Mouse (Mus musculus): Measurements from ENCODE around the gene Efcab9. TPM values are rescaled to one million over a fixed set of nuclear protein-coding genes. Genes with fewer than 3 reads are reported as not detected.

The Efcab9 gene
- not detected in 2 replicates for total RNA-seq (2014; rRNA removed)
- not detected in 2 replicates for polyA plus RNA-seq (2015; fragmentation: Nextera tagmentation; extraction: Ambion mirVana)

DNA sequence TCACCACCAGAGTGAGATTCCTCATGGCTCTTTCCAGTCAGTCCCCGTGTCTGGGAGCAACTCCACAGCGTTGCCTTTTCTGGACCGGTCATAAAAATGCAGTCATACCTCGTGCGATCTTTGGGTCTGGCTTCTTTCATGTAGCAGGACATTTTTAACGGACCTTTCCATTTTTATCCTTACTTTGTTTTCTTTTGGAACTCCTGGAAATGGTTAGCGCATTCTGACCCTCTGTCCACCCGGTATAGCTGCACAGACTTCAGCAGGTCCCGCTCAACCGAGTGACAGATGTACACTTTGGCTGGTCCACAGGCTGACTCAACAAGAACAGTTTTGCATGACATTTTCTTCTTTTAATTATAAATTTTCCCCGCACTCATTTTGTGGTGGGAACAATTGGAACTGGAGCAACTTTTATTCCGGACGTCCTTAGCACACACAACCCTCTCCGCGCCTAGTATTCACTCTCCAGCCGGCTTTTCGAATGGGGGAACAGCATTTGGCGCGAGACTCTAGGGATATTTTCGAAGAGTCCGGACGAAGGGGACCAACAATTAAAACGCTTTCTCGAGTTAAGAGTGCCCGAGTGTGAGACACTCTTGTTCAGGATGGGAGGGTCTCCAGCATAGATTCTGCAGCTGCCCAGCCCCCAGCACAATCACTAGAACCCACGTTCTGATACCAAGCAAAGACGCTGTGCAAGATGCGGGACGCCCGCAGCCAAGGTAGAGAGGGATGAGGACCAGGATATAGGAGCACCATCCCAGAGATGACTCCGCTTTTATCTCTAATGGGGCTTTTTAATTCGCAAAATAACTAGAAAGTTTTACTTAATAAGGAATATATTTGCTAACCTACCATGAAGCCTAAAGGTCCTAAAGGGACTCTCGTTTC lies at the start of gene Efcab9:
Gene Efcab9, minus strand, starts transcription at position 211 of the 894 bp plus-strand sequence.
- no peaks in the 10 kb centered on the region for H3K27me3 ChIP-seq (ENCODE audit: insufficient read depth, low read length)
- no peaks in the 10 kb centered on the region for H3K9me3 ChIP-seq (ENCODE audit: low read length)
- DNase-seq (ENCODE audit: low spot score) (no peak), ATAC-seq (ENCODE audit: low FRiP score) (no peak)
- H3K4me1 ChIP-seq (ENCODE audit: insufficient read depth, low read length) = 0 out of 2 replicates have a peak, but pooled peaks cover 5% of the 10 kb centered on the region
- H3K9ac ChIP-seq (replicated peaks; ENCODE audit: low read length, poor library complexity, severe bottlenecking) = peak within 1 kb of the TSS; percentile 63
- TF ChIP-seq CTCF (IDR thresholded peaks at IDR 0.05) = no peak
- peak within 1 kb of the TSS; percentile 68 for H3K4me3 ChIP-seq (ENCODE audit: low read depth, low read length)
- H3K4me2 ChIP-seq (ENCODE audit: low read depth, low read length, poor library complexity, severe bottlenecking) = peak within 1 kb of the TSS; percentile 97
- no peak within 1 kb of the TSS for H3K27ac ChIP-seq (ENCODE audit: low read depth, low read length)
- WGBS = 8% methylated on average over 33 of the region's 33 CpGs
- H3K36me3 ChIP-seq (ENCODE audit: insufficient read depth, low read length) = no peaks in the 10 kb centered on the region

DNA sequence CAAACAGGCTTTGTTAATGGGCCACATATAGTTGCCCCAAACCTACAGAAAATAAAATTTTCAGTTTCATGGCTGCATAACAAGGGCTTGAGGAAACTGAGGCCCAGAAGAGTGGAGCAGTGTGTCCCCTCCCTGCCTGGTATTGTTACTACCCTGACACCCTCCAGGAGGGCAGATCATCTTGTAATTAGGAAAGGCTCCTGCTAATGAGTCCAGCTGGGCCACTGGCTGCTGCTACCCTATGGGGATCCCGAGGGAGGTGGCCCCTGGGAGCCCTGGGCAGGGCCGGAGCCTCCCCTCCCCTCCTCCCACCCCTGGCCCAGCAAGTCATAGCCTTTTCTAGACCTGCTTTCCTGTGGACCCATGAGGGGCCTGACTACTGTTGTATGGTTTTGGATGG lies 49.1 kb upstream of the Efcab9 start:
- Histone ChIP-seq H3K9me3 (ENCODE audit: low read length) (no peaks in the 10 kb centered on the region), H3K27me3 (ENCODE audit: insufficient read depth, low read length) (no peaks in the 10 kb centered on the region), H3K4me3 (ENCODE audit: low read depth, low read length) (no peak overlapping the region), H3K36me3 (ENCODE audit: insufficient read depth, low read length) (no peaks in the 10 kb centered on the region), H3K27ac (ENCODE audit: low read depth, low read length) (no peak overlapping the region), H3K9ac (replicated peaks; ENCODE audit: low read length, poor library complexity, severe bottlenecking) (no peak overlapping the region), H3K4me2 (ENCODE audit: low read depth, low read length, poor library complexity, severe bottlenecking) (no peak overlapping the region), H3K4me1 (ENCODE audit: insufficient read depth, low read length) (no peaks in the 10 kb centered on the region)
- ATAC-seq (ENCODE audit: low FRiP score) (peak; percentile 11; the same call in 1 of the 2 replicates), DNase-seq (ENCODE audit: low spot score) (no peak)
- 50% methylated on average over 2 of the region's 2 CpGs for WGBS
- no peak for TF ChIP-seq CTCF (IDR thresholded peaks at IDR 0.05)

DNA sequence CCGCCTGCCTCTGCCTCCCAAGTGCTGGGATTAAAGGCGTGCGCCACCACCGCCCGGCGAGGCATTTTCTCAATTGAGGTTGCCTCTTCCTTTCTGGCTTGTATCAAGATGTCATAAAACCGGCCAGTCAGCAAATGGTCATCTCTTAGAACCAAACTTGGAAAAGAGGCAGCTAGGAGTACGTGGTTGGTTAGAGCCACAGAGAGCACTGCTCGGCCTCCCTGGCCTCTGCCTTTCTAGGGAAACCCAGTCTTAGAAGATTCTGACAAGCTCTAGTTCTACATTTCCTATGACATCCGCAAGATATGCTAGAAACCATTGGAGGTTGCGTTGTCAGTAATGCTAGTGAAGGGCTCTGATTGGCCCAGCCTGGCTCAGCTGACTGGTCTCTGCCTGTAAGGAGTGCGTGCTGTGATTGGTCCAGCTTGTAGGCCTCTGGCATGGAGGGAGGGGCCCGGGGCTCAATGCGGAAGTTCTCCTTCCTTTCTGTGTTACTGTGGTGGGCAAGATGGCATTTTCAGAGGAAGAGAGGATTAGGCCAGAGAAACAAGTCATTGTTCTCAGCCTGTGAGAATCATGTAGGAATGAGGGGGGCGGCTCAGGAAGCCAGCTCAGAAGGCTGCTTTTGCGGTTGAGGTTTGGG lies 48.5 kb upstream of the Efcab9 start:
- DNase-seq (ENCODE audit: low spot score) (no peak), ATAC-seq (ENCODE audit: low FRiP score) (peak; percentile 88)
- Histone ChIP-seq H3K36me3 (ENCODE audit: insufficient read depth, low read length) (no peaks in the 10 kb centered on the region), H3K4me2 (ENCODE audit: low read depth, low read length, poor library complexity, severe bottlenecking) (no peak overlapping the region), H3K9me3 (ENCODE audit: low read length) (no peaks in the 10 kb centered on the region), H3K4me3 (ENCODE audit: low read depth, low read length) (no peak overlapping the region), H3K9ac (replicated peaks; ENCODE audit: low read length, poor library complexity, severe bottlenecking) (no peak overlapping the region), H3K27me3 (ENCODE audit: insufficient read depth, low read length) (no peaks in the 10 kb centered on the region), H3K4me1 (ENCODE audit: insufficient read depth, low read length) (no peaks in the 10 kb centered on the region), H3K27ac (ENCODE audit: low read depth, low read length) (no peak overlapping the region)
- no peak for TF ChIP-seq CTCF (IDR thresholded peaks at IDR 0.05)
- WGBS = 78% methylated on average over 16 of the region's 16 CpGs

DNA sequence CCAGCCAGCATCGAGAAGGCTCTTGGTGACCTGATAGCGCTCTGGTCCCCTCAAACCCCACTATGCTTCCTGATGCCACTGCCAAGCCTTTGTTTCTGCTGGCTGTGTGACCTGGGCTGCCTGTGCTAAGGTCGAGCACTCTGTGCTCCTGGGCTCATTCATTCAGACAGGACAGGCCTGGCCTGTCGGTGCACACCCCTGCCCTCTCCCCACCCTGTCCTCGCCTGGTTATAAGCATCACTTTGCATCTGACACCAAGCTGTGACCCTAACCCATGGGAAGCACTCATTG lies 44.8 kb upstream of the Efcab9 start:
- DNase-seq (ENCODE audit: low spot score) (no peak), ATAC-seq (ENCODE audit: low FRiP score) (no peak)
- H3K4me3 ChIP-seq (ENCODE audit: low read depth, low read length) = no peak overlapping the region
- no peaks in the 10 kb centered on the region for H3K9me3 ChIP-seq (ENCODE audit: low read length)
- 67% methylated on average over 5 of the region's 5 CpGs for WGBS
- no peaks in the 10 kb centered on the region for H3K36me3 ChIP-seq (ENCODE audit: insufficient read depth, low read length)
- no peak overlapping the region for H3K4me2 ChIP-seq (ENCODE audit: low read depth, low read length, poor library complexity, severe bottlenecking)
- no peaks in the 10 kb centered on the region for H3K27me3 ChIP-seq (ENCODE audit: insufficient read depth, low read length)
- no peak overlapping the region for H3K27ac ChIP-seq (ENCODE audit: low read depth, low read length)
- H3K9ac ChIP-seq (replicated peaks; ENCODE audit: low read length, poor library complexity, severe bottlenecking) = no peak overlapping the region
- no peaks in the 10 kb centered on the region for H3K4me1 ChIP-seq (ENCODE audit: insufficient read depth, low read length)
- no peak for TF ChIP-seq CTCF (IDR thresholded peaks at IDR 0.05)

DNA sequence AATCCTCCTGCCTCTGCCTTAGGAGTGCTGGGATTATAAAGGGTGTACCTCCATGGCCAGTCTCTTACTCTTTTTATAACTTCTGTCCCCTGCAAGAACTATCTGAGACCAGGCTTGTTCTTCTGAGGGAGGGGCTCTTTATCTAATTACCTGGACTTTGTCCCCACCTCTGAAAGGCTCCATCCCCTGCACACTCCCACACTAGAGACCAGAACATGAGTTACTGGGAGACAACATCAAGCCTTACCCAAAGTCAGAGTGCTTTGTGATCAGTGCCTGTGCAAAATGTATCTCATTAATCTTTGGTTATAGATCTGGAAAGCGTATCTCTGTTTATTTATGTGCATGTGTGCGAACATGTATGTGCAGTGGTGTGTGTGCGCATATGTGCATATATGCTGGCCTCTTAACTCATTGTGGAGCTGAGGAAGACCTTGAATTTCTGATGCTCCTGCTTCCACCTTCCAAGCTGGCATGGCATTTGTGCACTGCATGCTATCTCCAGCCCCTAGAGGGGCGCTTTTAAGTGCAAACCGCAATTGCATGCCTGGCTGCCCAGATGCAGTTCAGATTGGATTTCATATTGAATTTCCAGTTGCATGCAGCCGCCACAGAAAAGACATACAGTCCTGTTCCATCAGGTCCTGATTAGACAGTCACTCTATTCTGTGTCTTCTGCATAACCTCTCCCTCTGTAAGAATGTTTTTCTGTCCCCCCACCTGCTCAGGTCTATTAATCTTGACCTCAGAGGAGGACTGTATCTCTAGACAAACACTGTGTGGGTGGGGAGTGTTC lies 44.3 kb upstream of the Efcab9 start:
- no peaks in the 10 kb centered on the region for H3K36me3 ChIP-seq (ENCODE audit: insufficient read depth, low read length)
- no peak overlapping the region for H3K27ac ChIP-seq (ENCODE audit: low read depth, low read length)
- no peak overlapping the region for H3K4me3 ChIP-seq (ENCODE audit: low read depth, low read length)
- no peak for TF ChIP-seq CTCF (IDR thresholded peaks at IDR 0.05)
- no peaks in the 10 kb centered on the region for H3K27me3 ChIP-seq (ENCODE audit: insufficient read depth, low read length)
- no peak overlapping the region for H3K4me2 ChIP-seq (ENCODE audit: low read depth, low read length, poor library complexity, severe bottlenecking)
- H3K9me3 ChIP-seq (ENCODE audit: low read length) = no peaks in the 10 kb centered on the region
- ATAC-seq (ENCODE audit: low FRiP score) = no peak
- no peak for DNase-seq (ENCODE audit: low spot score)
- no peaks in the 10 kb centered on the region for H3K4me1 ChIP-seq (ENCODE audit: insufficient read depth, low read length)
- no peak overlapping the region for H3K9ac ChIP-seq (replicated peaks; ENCODE audit: low read length, poor library complexity, severe bottlenecking)
- 76% methylated on average over 6 of the region's 6 CpGs for WGBS

All from midbrain, postnatal 0 days (tissue).